Mouse (Mus musculus): Measurements from ENCODE around the gene Itpka.

- TF ChIP-seq MYOD1 (IDR thresholded peaks at IDR 0.05; ENCODE audit: control insufficient read depth, insufficient read length, low read depth) (no peak), CTCF (IDR thresholded peaks at IDR 0.05; ENCODE audit: control insufficient read depth, insufficient read depth, insufficient read length) (no peak), MAX (IDR thresholded peaks at IDR 0.05) (no peak), CEBPB (IDR thresholded peaks at IDR 0.05; ENCODE audit: low read depth) (no peak), FOSL1 (IDR thresholded peaks at IDR 0.05; ENCODE audit: insufficient read depth, low read length, poor library complexity, severe bottlenecking) (no peak), USF1 (IDR thresholded peaks at IDR 0.05; ENCODE audit: low read depth) (no peak), MYOG (IDR thresholded peaks at IDR 0.05; ENCODE audit: control insufficient read depth, extremely low read depth, insufficient read length) (no peak)
Measured at GRCm38 (mm10) chr2:119721070-119721469, 21.1 kb upstream of the Itpka start.

Measured in C2C12 (cell line).